ENCODE assay signal across 23 mouse cellular contexts in the genomic region with DNA sequence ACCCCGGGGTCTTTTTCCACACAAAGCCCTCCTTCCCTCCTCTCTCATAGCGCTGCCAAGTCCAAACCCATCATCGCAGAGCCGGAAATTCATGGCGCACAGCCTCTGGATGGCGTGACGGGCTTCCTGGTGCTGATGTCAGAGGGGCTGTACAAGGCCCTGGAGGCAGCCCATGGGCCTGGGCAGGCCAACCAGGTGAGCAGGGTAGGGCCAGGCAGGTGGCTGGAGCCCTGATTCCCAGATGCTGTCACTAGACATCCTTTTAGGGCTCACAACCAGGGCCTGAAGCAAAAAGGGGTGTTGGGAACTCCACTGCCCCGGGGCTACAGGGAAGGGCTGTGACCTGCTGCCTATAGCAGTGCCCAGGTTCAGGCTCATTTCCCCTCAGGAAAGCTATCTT. TPM values are rescaled to one million over a fixed set of nuclear protein-coding genes. Genes with fewer than 3 reads are reported as not detected.
DNase-seq lines count a peak whose midpoint lies in the region; ATAC-seq lines count a peak whose summit lies in the region.
"Had no signal": no experiment of that assay in that cellular context is flagged by ENCODE, and none has a peak within 500 bp of the region (broad histone marks: within the 10 kb centered on the region; RNA-seq: fewer than 3 reads in every experiment).

No protein-coding gene starts in this region.

- H3K4me1 ChIP-seq in heart, embryonic 11.5 days (ENCODE audit: control insufficient read depth, insufficient read depth, low read length) = peaks cover 15% of the 10 kb centered on the region
- peaks cover 5% of the 10 kb centered on the region; the same call in 1 of the 2 replicates for H3K4me1 ChIP-seq in hindbrain, embryonic 13.5 days (replicated peaks)
- H3K4me1 ChIP-seq in hindbrain, embryonic 14.5 days (replicated peaks; ENCODE audit: control insufficient read depth, insufficient read depth, low read length) = no peaks in the 10 kb centered on the region
- no peaks in the 10 kb centered on the region for H3K4me1 ChIP-seq in midbrain, embryonic 11.5 days (ENCODE audit: control insufficient read depth, insufficient read depth, low read length)
- H3K4me1 ChIP-seq in midbrain, embryonic 16.5 days (ENCODE audit: control insufficient read depth, insufficient read depth, low read length) = no peaks in the 10 kb centered on the region
- peaks cover 45% of the 10 kb centered on the region for H3K4me1 ChIP-seq in embryonic facial prominence, embryonic 10.5 days

- no peaks in the 10 kb centered on the region for H3K27me3 ChIP-seq in heart, embryonic 11.5 days (ENCODE audit: control insufficient read depth, insufficient read depth, low read length)
- no peaks in the 10 kb centered on the region for H3K27me3 ChIP-seq in hindbrain, embryonic 13.5 days
- H3K27me3 ChIP-seq in hindbrain, embryonic 14.5 days (ENCODE audit: control insufficient read depth, insufficient read depth, low read length) = no peaks in the 10 kb centered on the region
- no peaks in the 10 kb centered on the region for H3K27me3 ChIP-seq in midbrain, embryonic 11.5 days (ENCODE audit: control insufficient read depth, insufficient read depth, low read length)
- H3K27me3 ChIP-seq in midbrain, embryonic 16.5 days (ENCODE audit: control insufficient read depth, insufficient read depth, low read depth, low read length) = no peaks in the 10 kb centered on the region
- H3K27me3 ChIP-seq in embryonic facial prominence, embryonic 10.5 days (replicated peaks; ENCODE audit: low read depth, poor library complexity, severe bottlenecking) = no peaks in the 10 kb centered on the region
- H3K27me3 ChIP-seq: CH12.LX, Patski had no signal

- DNase-seq in heart, adult 11 months = peak; percentile 76
- no peak for DNase-seq in hindbrain, embryonic 14.5 days (ENCODE audit: low spot score)
- peak; percentile 60 for DNase-seq in midbrain, embryonic 11.5 days (ENCODE audit: low spot score, missing footprints)
- no peak for DNase-seq in embryonic facial prominence, embryonic 10.5 days (ENCODE audit: low spot score)
- DNase-seq in adrenal gland, postnatal 36 days = no peak
- DNase-seq: adrenal gland, adult 2 months; adrenal gland, adult 8-10 months; adrenal gland, postnatal 10 days; adrenal gland, postnatal 14 days; adrenal gland, postnatal 25 days; B cell, adult 2 months; cerebellum, adult 11 months; cerebellum, adult 11-12 months; cerebellum, adult 18-20 months had no signal

- WGBS in heart, embryonic 11.5 days (ENCODE audit: insufficient replicate concordance) = 92% methylated on average over 8 of the region's 8 CpGs
- 92% methylated on average over 8 of the region's 8 CpGs for WGBS in hindbrain, embryonic 13.5 days
- WGBS in hindbrain, embryonic 14.5 days = 95% methylated on average over 8 of the region's 8 CpGs
- 95% methylated on average over 8 of the region's 8 CpGs for WGBS in midbrain, embryonic 11.5 days
- WGBS in midbrain, embryonic 16.5 days = 94% methylated on average over 8 of the region's 8 CpGs
- 91% methylated on average over 8 of the region's 8 CpGs for WGBS in embryonic facial prominence, embryonic 10.5 days

- no peaks in the 10 kb centered on the region for H3K9me3 ChIP-seq in heart, embryonic 11.5 days (replicated peaks; ENCODE audit: control insufficient read depth, low read length)
- H3K9me3 ChIP-seq in hindbrain, embryonic 13.5 days = no peaks in the 10 kb centered on the region
- H3K9me3 ChIP-seq in hindbrain, embryonic 14.5 days (ENCODE audit: control insufficient read depth, low read length) = no peaks in the 10 kb centered on the region
- H3K9me3 ChIP-seq in midbrain, embryonic 11.5 days (ENCODE audit: control insufficient read depth, low read length) = no peaks in the 10 kb centered on the region
- H3K9me3 ChIP-seq in midbrain, embryonic 16.5 days (replicated peaks; ENCODE audit: control insufficient read depth, low read length, poor library complexity, severe bottlenecking) = no peaks in the 10 kb centered on the region
- no peaks in the 10 kb centered on the region for H3K9me3 ChIP-seq in embryonic facial prominence, embryonic 10.5 days
- H3K9me3 ChIP-seq: G1E had no signal

- H3K36me3 ChIP-seq in heart, embryonic 11.5 days (ENCODE audit: control insufficient read depth, insufficient read depth, low read length) = peaks cover 50% of the 10 kb centered on the region
- peaks cover 98% of the 10 kb centered on the region for H3K36me3 ChIP-seq in hindbrain, embryonic 13.5 days
- peaks cover 95% of the 10 kb centered on the region for H3K36me3 ChIP-seq in hindbrain, embryonic 14.5 days (replicated peaks; ENCODE audit: control insufficient read depth, insufficient read depth)
- H3K36me3 ChIP-seq in midbrain, embryonic 11.5 days (ENCODE audit: control insufficient read depth, insufficient read depth, low read length) = peaks cover 21% of the 10 kb centered on the region
- H3K36me3 ChIP-seq in midbrain, embryonic 16.5 days (ENCODE audit: control insufficient read depth, insufficient read depth, low read length) = peaks cover 24% of the 10 kb centered on the region
- peaks cover 100% of the 10 kb centered on the region for H3K36me3 ChIP-seq in embryonic facial prominence, embryonic 10.5 days (replicated peaks)

- no peak overlapping the region for H3K27ac ChIP-seq in heart, embryonic 11.5 days (ENCODE audit: low read depth, low read length)
- H3K27ac ChIP-seq in hindbrain, embryonic 13.5 days = no peak overlapping the region
- no peak overlapping the region for H3K27ac ChIP-seq in hindbrain, embryonic 14.5 days
- no peak overlapping the region for H3K27ac ChIP-seq in midbrain, embryonic 11.5 days (ENCODE audit: low read depth, low read length)
- no peak overlapping the region for H3K27ac ChIP-seq in midbrain, embryonic 16.5 days (ENCODE audit: low read length)
- H3K27ac ChIP-seq in embryonic facial prominence, embryonic 10.5 days (replicated peaks) = 0 out of 2 replicates have a peak overlapping the region, but pooled peaks have one; percentile 14

- ATAC-seq in heart, embryonic 11.5 days (replicated peaks; ENCODE audit: insufficient number of reproducible peaks, low FRiP score, low TSS enrichment) = no peak
- no peak for ATAC-seq in hindbrain, embryonic 13.5 days (ENCODE audit: low FRiP score)
- ATAC-seq in hindbrain, embryonic 14.5 days (ENCODE audit: low FRiP score) = no peak
- ATAC-seq in midbrain, embryonic 11.5 days (ENCODE audit: low FRiP score) = no peak
- ATAC-seq in midbrain, embryonic 16.5 days = no peak
- ATAC-seq: activated CD4-positive, CD25-positive, alpha-beta regulatory T cell, adult 4 months; CD4-positive, CD25-positive, alpha-beta regulatory T cell, adult 4 months; Patski had no signal

- no peak overlapping the region for H3K4me2 ChIP-seq in heart, embryonic 11.5 days
- no peak overlapping the region for H3K4me2 ChIP-seq in hindbrain, embryonic 13.5 days
- H3K4me2 ChIP-seq in hindbrain, embryonic 14.5 days (replicated peaks) = no peak overlapping the region
- H3K4me2 ChIP-seq in midbrain, embryonic 11.5 days = no peak overlapping the region
- no peak overlapping the region for H3K4me2 ChIP-seq in midbrain, embryonic 16.5 days (ENCODE audit: low read length)

- H3K4me3 ChIP-seq in heart, embryonic 11.5 days (ENCODE audit: low read depth, low read length) = no peak overlapping the region
- H3K4me3 ChIP-seq in hindbrain, embryonic 13.5 days = no peak overlapping the region
- no peak overlapping the region for H3K4me3 ChIP-seq in hindbrain, embryonic 14.5 days (replicated peaks; ENCODE audit: low read length)
- no peak overlapping the region for H3K4me3 ChIP-seq in midbrain, embryonic 11.5 days (ENCODE audit: low read depth, low read length)
- no peak overlapping the region for H3K4me3 ChIP-seq in midbrain, embryonic 16.5 days (ENCODE audit: low read depth, low read length)
- no peak overlapping the region for H3K4me3 ChIP-seq in embryonic facial prominence, embryonic 10.5 days

- no peak overlapping the region for H3K9ac ChIP-seq in heart, embryonic 11.5 days (ENCODE audit: low read depth, low read length)
- H3K9ac ChIP-seq in hindbrain, embryonic 13.5 days = 0 out of 2 replicates have a peak overlapping the region, but pooled peaks have one; percentile 13
- H3K9ac ChIP-seq in hindbrain, embryonic 14.5 days = no peak overlapping the region
- no peak overlapping the region for H3K9ac ChIP-seq in midbrain, embryonic 11.5 days (ENCODE audit: low read length)
- no peak overlapping the region for H3K9ac ChIP-seq in midbrain, embryonic 16.5 days (ENCODE audit: low read depth, low read length)

RNA-seq across cellular contexts. Expression of gene Mgat3, which starts 17.8 kb away (rescaled TPM):
- 1.8 and 2.1 TPM in 2 replicates for polyA plus RNA-seq in heart, embryonic 11.5 days (2014; fragmentation: Nextera tagmentation; extraction: Ambion mirVana)
- polyA plus RNA-seq in hindbrain, embryonic 13.5 days (2015; fragmentation: Nextera tagmentation; extraction: Ambion mirVana) = 12.2 and 13.0 TPM in 2 replicates
- polyA plus RNA-seq in hindbrain, embryonic 14.5 days (2014; fragmentation: Nextera tagmentation; extraction: Ambion mirVana) = 22.3 and 24.5 TPM in 2 replicates
- 8.0 and 10.7 TPM in 2 replicates for polyA plus RNA-seq in midbrain, embryonic 11.5 days (2014; fragmentation: Nextera tagmentation; extraction: Ambion mirVana)
- polyA plus RNA-seq in midbrain, embryonic 16.5 days (2015; fragmentation: Nextera tagmentation; extraction: Ambion mirVana) = 14.1 and 15.2 TPM in 2 replicates
- 6.3 and 7.6 TPM in 2 replicates for polyA plus RNA-seq in embryonic facial prominence, embryonic 10.5 days (2016; fragmentation: Nextera tagmentation; extraction: Ambion mirVana)
- 10 to 100 TPM in 1 of 2 experiments, 1 to 10 TPM in 1; 7.0 to 10.3 TPM for total RNA-seq in adrenal gland, postnatal 36 days (2021)
- total RNA-seq: G1E, MEL had no signal
- polyA plus RNA-seq: G1E had no signal

RNA-seq across cellular contexts. Expression of gene Tab1, which starts 22.8 kb away (rescaled TPM):
- polyA plus RNA-seq in heart, embryonic 11.5 days (2014; fragmentation: Nextera tagmentation; extraction: Ambion mirVana) = 18.8 and 25.1 TPM in 2 replicates
- polyA plus RNA-seq in hindbrain, embryonic 13.5 days (2015; fragmentation: Nextera tagmentation; extraction: Ambion mirVana) = 38.3 and 41.2 TPM in 2 replicates
- 32.2 and 36.1 TPM in 2 replicates for polyA plus RNA-seq in hindbrain, embryonic 14.5 days (2014; fragmentation: Nextera tagmentation; extraction: Ambion mirVana)
- 24.9 and 29.4 TPM in 2 replicates for polyA plus RNA-seq in midbrain, embryonic 11.5 days (2014; fragmentation: Nextera tagmentation; extraction: Ambion mirVana)
- 35.9 and 38.3 TPM in 2 replicates for polyA plus RNA-seq in midbrain, embryonic 16.5 days (2015; fragmentation: Nextera tagmentation; extraction: Ambion mirVana)
- polyA plus RNA-seq in embryonic facial prominence, embryonic 10.5 days (2016; fragmentation: Nextera tagmentation; extraction: Ambion mirVana) = 43.3 and 45.3 TPM in 2 replicates
- total RNA-seq in adrenal gland, postnatal 36 days (2021) = 10 to 100 TPM; 11.9 to 18.3 TPM

Comparison
In these comparisons a context has a peak if more than half of its experiments do, and no peak if none do; other contexts are left out.
1. DNase-seq: peak in heart, adult 11 months (single experiment) and midbrain, embryonic 11.5 days (single experiment); none in hindbrain, embryonic 14.5 days (single experiment), embryonic facial prominence, embryonic 10.5 days (single experiment) and adrenal gland, postnatal 36 days (0 of 2).